Mouse (Mus musculus) thymus, postnatal 25 days (tissue): ENCODE measurements around the gene Proser2.

Experiments
- DNase-seq: peaks from one replicate; pipeline ENCODE4 v3.0.0; 2022

Gene Proser2

DNA sequence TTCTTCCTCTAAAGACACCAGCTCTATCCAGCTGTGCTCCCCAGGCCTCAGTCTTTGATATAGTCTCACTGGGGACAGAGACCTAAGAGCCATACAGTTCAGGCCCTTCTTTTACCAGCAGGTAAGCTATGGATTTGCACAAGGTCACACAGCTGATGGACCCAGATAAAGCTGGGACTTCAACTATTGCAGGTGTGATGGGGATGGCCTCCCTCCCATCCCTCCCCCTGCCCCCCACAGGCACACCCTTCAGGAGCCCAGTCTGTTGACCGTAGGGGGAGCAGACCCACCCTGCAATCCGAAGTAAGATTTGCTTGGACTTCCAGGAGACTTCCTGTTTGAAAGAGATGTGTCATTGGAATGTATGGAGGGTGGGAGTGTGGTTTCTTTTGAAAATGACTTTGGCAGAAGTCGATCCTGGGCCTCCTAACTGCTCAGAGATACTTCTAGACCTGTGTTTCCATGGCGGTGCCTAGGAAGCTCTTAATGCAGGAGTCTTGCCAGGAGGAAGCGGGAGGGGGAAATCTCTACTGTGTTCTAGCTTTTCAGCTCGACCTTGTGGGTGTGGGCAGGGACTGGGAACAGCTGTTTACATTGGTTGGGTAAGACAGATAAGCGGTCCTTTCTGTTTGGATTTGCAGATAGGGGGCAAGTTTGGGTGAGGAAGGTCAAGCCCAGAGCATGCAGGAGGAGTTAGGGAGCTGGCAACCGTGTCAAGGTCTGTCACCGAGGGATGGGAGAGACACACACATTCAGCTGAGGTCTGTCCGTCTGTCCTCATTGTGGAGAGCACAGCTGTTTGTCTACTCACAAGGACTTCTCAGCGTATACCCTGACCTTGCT lies 58.2 kb downstream of the Proser2 start:
- no peak for DNase-seq

DNA sequence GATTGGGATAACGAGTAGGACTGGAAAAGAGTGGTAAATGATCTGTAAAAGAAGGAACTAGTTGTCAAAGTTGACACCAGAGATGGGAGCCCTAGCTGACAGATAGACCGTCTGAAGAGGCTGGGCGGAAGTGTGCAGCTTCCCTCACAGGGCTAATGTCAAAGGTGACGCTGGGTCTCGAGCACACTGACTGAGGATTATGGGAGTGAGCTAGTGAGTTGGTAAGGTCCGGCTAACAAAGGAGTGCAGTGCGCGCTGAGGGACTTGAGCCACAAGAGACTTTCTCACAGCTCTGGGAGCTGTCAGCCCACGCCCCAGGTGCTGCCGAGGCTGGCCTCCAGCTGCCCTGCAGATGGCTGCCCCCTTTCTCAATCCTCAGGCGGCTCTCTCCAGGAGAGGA lies 59.1 kb downstream of the Proser2 start:
- no peak for DNase-seq

DNA sequence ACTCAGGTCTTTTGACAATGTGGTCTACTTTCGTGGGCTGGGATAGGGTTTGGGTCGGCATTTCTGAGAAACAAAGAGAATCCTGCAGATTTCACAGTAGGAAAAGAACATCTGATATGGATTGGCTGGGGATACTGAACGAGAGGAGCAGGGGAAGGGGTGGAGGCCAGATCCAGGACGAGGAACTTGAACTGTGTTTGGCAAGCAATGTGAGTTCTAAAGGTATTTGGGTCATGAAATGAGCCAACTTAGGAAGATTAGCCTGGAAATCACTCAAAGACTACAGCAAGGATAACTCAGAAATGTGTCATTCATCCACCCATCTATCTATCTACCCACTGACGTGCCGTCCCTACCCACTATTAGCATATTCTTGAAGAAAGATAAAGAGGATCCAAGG lies 62.7 kb downstream of the Proser2 start:
- DNase-seq = no peak

DNA sequence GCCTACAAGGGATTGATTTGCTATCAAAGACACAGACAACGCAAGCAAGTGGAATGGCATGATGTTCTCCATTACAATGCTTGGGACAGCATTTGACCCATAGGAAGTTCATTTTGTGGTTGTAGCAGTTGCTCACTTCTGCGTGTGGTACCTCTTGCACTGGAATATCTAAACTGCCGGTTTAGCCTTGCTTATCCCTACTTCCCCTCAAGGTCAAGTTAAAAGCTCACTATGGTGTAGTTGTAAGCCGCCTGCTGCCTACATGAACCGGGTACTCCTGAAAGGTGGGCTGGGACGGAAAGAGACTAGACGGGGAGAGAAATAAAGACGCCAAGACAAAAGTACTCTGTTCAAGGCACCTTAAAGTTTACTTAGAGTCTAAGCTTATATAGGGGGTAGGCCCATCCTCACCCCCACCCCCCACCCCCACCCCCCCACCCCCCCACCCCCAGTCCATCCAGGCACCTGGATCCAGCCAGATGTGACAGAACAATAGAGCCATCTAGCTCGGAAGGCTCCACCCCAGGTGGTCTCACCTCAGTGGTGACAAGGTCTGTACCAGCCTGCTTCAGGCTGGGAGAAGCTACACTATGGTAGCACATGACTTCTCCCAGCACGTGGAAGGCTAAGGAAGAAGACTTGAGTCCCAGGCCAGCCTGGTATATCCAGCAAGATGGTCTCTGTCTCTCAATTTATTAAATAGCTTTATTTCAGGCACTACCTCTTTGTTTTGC lies 69.8 kb downstream of the Proser2 start:
- no peak for DNase-seq

DNA sequence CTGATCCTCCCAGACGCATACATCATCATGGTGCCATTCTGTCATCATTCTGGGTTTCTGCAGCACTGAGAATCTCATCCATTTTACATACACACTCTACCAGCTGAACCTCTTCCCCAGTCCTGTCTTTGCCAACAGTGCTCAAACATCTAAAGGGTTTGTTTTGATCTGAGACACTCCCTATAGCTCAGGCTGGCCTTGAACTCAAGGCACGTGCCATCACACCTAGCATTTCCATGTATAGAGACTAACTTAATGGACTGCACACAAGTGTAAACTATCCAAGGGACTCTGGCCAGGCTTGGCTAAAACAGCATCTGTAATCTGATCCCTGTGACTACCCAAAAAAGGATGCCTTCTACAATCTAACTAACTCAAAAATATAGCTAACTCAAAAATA lies 70.7 kb downstream of the Proser2 start:
- DNase-seq = no peak

DNA sequence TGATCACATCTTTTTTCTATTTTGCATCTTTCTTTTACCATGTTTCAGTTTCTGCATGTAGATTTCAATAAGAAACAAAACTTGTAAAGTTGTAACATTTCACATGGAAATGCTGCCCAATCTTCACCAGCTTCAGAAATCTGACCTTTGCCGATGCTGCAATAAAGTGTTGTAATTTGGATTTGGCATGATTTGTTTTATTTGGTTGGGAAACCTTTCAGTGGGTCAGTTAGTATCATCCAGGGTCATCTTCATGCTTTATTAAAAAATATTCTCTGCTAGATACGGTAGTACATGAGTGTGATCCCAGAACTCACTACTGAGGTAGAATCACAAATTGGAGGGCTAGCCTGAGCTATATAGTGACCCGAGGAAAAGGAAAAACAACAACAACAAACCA lies 73.5 kb downstream of the Proser2 start:
- DNase-seq = no peak

DNA sequence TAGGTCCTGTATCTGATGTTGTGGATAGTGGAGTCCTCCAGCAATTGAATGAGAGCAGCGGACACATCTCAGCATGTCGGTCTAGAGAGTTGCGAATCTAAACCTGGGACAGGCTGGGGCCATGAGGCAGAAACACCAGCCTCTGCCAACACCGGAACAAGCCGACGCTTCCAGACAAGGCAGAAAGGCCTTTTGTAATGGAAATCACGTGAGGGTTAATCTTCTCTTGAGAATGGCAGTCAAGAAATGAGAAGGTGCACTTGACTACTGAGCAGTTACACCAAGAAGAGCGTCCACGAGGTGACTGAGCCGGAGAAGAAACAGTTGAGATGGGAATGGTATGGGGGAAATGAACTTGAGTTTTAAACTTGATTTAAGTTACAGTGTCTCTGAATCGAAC lies 74.5 kb downstream of the Proser2 start:
- DNase-seq = no peak

DNA sequence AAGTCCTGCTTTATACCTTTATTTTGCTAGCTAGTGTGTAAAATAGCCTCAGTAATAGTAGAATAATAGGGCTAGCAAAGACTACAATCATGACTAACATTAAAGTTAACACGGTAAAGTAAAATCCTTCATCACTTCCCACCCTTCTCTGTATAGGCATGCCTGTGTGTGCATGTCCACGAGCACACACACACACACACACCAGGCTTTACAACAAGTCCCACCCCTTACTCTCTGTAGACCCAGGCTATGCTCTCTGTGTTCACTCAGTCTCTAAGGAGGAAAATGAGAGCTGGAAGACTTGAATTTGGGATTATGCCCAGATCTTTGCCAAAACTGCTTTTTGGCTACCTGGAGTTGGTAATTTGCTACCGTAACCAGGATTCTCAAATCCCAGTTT lies 81.0 kb downstream of the Proser2 start:
- no peak for DNase-seq

DNA sequence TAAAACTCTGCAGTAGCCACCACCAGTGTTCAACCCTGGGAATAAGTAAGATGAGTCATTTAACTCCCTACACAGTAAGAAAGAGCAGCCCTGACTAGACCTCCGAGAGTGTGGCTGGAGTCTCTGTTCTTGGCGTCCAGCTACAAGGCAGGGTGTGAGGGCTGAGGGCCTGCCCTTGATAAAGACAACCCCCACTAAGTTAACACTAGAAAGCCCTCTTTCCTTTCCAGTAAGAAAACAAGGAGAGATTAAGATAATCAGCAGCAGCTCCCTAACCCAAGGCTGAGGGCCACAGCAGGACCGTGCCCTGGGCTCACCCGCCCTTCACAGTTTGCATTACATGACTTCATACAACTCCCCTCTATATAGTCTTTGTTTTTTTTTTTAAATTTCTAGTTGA lies 81.4 kb downstream of the Proser2 start:
- no peak for DNase-seq
